Mouse (Mus musculus) lung, postnatal 10 days (tissue): ENCODE results near the gene Bpi.

Source experiments
- DNase-seq: peaks from one replicate; pipeline ENCODE4 v3.0.0; 2021

Gene Bpi

GRCm38 (mm10) chr2:158258005-158258418, at the start of gene Bpi:
Gene Bpi (plus strand): TSS chr2:158258094.
- DNase-seq: peak; percentile 11

- no peak for DNase-seq
Measured at GRCm38 (mm10) chr2:158209776-158210175, 48.1 kb upstream of the Bpi start.

- DNase-seq: peak; percentile 66
Measured at GRCm38 (mm10) chr2:158210503-158210902, 47.4 kb upstream of the Bpi start.

GRCm38 (mm10) chr2:158210958-158211357, 46.9 kb upstream of the Bpi start:
- no peak for DNase-seq

GRCm38 (mm10) chr2:158211764-158212471, 46.0 kb upstream of the Bpi start:
- no peak for DNase-seq

GRCm38 (mm10) chr2:158215283-158216117, 42.4 kb upstream of the Bpi start:
- DNase-seq: peak; percentile 38

- DNase-seq: no peak
Measured at GRCm38 (mm10) chr2:158216510-158216909, 41.4 kb upstream of the Bpi start.

GRCm38 (mm10) chr2:158219562-158219961, 38.3 kb upstream of the Bpi start:
- no peak for DNase-seq

- DNase-seq: no peak
Measured at GRCm38 (mm10) chr2:158221446-158222084, 36.3 kb upstream of the Bpi start.

- peak; percentile 38 for DNase-seq
Measured at GRCm38 (mm10) chr2:158222664-158223063, 35.2 kb upstream of the Bpi start.

- DNase-seq: no peak
Measured at GRCm38 (mm10) chr2:158223497-158223896, 34.4 kb upstream of the Bpi start.

GRCm38 (mm10) chr2:158225301-158225700, 32.6 kb upstream of the Bpi start:
- peak; percentile 73 for DNase-seq

GRCm38 (mm10) chr2:158228670-158229502, 29.0 kb upstream of the Bpi start, which contains the start of gene D630003M21Rik:
Gene D630003M21Rik (minus strand): TSS chr2:158229222.
- peak; percentile 51 for DNase-seq

- DNase-seq: no peak
Measured at GRCm38 (mm10) chr2:158229503-158229892, 28.4 kb upstream of the Bpi start.

GRCm38 (mm10) chr2:158230617-158231016, 27.3 kb upstream of the Bpi start:
- DNase-seq: no peak

GRCm38 (mm10) chr2:158231071-158231470, 26.8 kb upstream of the Bpi start:
- DNase-seq: peak; percentile 59

GRCm38 (mm10) chr2:158232414-158232813, 25.5 kb upstream of the Bpi start:
- DNase-seq: no peak

- no peak for DNase-seq
Measured at GRCm38 (mm10) chr2:158233106-158233505, 24.8 kb upstream of the Bpi start.

GRCm38 (mm10) chr2:158236698-158237097, 21.2 kb upstream of the Bpi start:
- DNase-seq: no peak

- no peak for DNase-seq
Measured at GRCm38 (mm10) chr2:158238101-158238500, 19.8 kb upstream of the Bpi start.

GRCm38 (mm10) chr2:158241126-158241738, 16.7 kb upstream of the Bpi start:
- no peak for DNase-seq
